Mouse (Mus musculus) liver, embryonic 14.5 days (tissue): Measurements from ENCODE around the gene Map3k5.

Source experiments
- CTCF ChIP-seq: IDR thresholded peaks from 2 replicates; pipeline ENCODE4 v1.5.1; 2016; ENCODE audit warnings: antibody characterized with exemption, low read depth, control low read depth
- EP300 ChIP-seq: IDR thresholded peaks from 2 replicates; pipeline ENCODE4 v1.6.1; 2016; ENCODE audit warnings: antibody characterized with exemption, low read depth

GRCm38 (mm10) chr10:20158756-20159155 is 224.5 kb downstream of the Map3k5 start:
- no peak for TF ChIP-seq CTCF
- no peak for TF ChIP-seq EP300
